Mouse (Mus musculus) liver, embryonic 12.5 days (tissue): ENCODE measurements around the gene Fermt2. TPM values are rescaled to one million over a fixed set of nuclear protein-coding genes. Genes with fewer than 3 reads are reported as not detected.
"Not testable (repeated sequence)": the region's sequence is repeated elsewhere in the genome, so short reads cannot be mapped to it uniquely, and the experiment has no call there.

Experiments
- ATAC-seq: fragments of 200-750 bp; cut with Nextera tagmentation; 2 replicates; pipeline ENCODE4 v1.8.0; 2017; ENCODE audit warnings: moderate number of reproducible peaks, mild to moderate bottlenecking, moderate library complexity
- H3K27ac ChIP-seq: fragments of 300-500 bp; sonication (generic); 2 replicates; pipeline ENCODE4 v1.5.1; 2016; ENCODE audit warnings: mild to moderate bottlenecking
- H3K27me3 ChIP-seq: fragments of 300-500 bp; sonication (generic); replicated peaks from 2 replicates; pipeline ENCODE4 v1.6.1; 2016; ENCODE audit warnings: mild to moderate bottlenecking, moderate library complexity
- H3K36me3 ChIP-seq: fragments of 300-500 bp; sonication (generic); 2 replicates; pipeline ENCODE4 v1.6.1; 2016; ENCODE audit warnings: mild to moderate bottlenecking, moderate library complexity
- H3K4me1 ChIP-seq: fragments of 300-500 bp; sonication (generic); 2 replicates; pipeline ENCODE4 v1.6.1; 2016
- H3K4me2 ChIP-seq: fragments of 300-500 bp; sonication (generic); 2 replicates; pipeline ENCODE4 v1.6.1; 2016; ENCODE audit warnings: mild to moderate bottlenecking, moderate library complexity
- H3K4me3 ChIP-seq: fragments of 300-500 bp; sonication (generic); 2 replicates; pipeline ENCODE4 v1.5.1; 2016; ENCODE audit warnings: mild to moderate bottlenecking, moderate library complexity
- H3K9ac ChIP-seq: fragments of 300-500 bp; sonication (generic); 2 replicates; pipeline ENCODE4 v1.6.1; 2016; ENCODE audit warnings: mild to moderate bottlenecking, moderate library complexity
- H3K9me3 ChIP-seq: fragments of 300-500 bp; sonication (generic); replicated peaks from 2 replicates; pipeline ENCODE4 v1.6.1; 2016; ENCODE audit warnings: mild to moderate bottlenecking, moderate library complexity
- WGBS: fragments of 180-500 bp; shearing (Covaris S2); methylation state at CpG from one replicate; pipeline ENCODE4 v1.1.7; 2016; ENCODE audit not compliant: insufficient replicate concordance; 5-methylcytosine and 5-hydroxymethylcytosine counted together
- polyA plus RNA-seq: library from polyadenylated mRNA; unstranded; fragments of >200 nt; fragmentation: Nextera tagmentation; extraction: Ambion mirVana; gene quantifications from 2 replicates; pipeline ENCODE4 v1.2.1, GENCODE M21; 2016

Gene Fermt2
- polyA plus RNA-seq, 1 experiment from 2014 or later: 37.3 TPM

DNA sequence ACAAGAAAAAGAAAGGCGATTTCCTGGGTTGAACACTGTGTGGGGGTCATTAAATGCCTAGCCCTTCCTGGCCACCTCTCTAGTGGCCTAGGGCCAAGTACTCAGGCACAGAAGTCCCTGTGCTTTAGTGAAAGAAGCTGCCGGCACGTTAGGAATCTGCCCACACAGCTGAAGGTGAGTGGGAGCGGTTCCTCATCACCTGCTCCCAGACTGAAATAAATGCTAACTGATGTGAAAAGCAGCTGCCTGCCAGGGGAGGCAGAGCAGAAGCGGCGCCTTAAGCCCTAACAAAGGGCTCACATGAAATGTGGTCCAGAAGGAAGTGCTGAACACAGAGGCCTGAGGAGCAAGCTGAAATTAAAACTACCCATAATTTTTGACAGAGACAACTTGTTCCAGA lies 22.9 kb downstream of the Fermt2 start:
- Histone ChIP-seq H3K4me1 (peaks cover 14% of the 10 kb centered on the region; the same call in 1 of the 2 replicates), H3K9ac (no peak overlapping the region), H3K27ac (no peak overlapping the region), H3K36me3 (0 out of 2 replicates have a peak, but pooled peaks cover 7% of the 10 kb centered on the region), H3K4me3 (no peak overlapping the region), H3K27me3 (no peaks in the 10 kb centered on the region), H3K4me2 (no peak overlapping the region), H3K9me3 (no peaks in the 10 kb centered on the region)
- ATAC-seq: no peak
- WGBS: 57% methylated on average over 6 of the region's 6 CpGs

GRCm38 (mm10) chr14:45506165-45506564 lies 23.8 kb downstream of the Fermt2 start:
- no peak overlapping the region for H3K4me3 ChIP-seq
- H3K36me3 ChIP-seq: 0 out of 2 replicates have a peak, but pooled peaks cover 7% of the 10 kb centered on the region
- no peak overlapping the region for H3K27ac ChIP-seq
- 72% methylated on average over 4 of the region's 4 CpGs for WGBS
- no peak overlapping the region for H3K4me2 ChIP-seq
- ATAC-seq: no peak
- no peak overlapping the region for H3K9ac ChIP-seq
- no peaks in the 10 kb centered on the region for H3K9me3 ChIP-seq
- H3K4me1 ChIP-seq: peaks cover 14% of the 10 kb centered on the region; the same call in 1 of the 2 replicates
- H3K27me3 ChIP-seq: no peaks in the 10 kb centered on the region

DNA sequence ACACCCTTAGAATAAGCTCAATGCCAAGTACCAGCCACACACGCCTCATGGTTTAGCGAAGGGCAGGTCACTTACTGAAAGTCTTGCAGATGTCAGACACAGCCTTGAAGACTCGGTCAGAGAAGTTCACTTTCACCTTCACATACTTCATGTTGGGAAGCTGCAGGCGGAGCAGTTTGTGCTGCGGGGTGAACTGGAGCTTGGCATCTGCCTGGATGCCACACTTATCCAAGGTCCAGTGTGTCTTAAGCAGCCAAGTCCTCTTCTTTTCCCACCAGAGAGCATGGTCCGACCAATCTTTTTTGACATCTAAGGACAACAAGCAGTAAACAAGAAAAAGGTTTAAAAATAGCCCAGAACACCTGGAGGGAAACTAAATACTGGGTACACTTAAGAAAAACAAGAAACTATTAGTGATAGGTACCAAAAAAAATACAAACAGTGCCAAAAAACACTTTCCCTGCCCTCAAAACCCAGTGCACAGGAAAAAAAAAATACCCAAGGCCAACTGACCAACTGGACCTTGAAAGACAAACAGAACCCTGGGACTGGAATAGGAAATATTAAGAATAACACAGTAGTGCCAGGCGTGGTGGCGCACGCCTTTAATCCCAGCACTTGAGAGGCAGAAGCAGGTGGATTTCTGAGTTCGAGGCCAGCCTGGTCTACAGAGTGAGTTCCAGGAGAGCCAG lies 25.4 kb downstream of the Fermt2 start:
- WGBS: 71% methylated on average over 10 of the region's 10 CpGs
- H3K4me1 ChIP-seq: peaks cover 14% of the 10 kb centered on the region; the same call in 1 of the 2 replicates
- H3K4me3 ChIP-seq: no peak overlapping the region
- no peak overlapping the region for H3K9ac ChIP-seq
- 0 out of 2 replicates have a peak, but pooled peaks cover 7% of the 10 kb centered on the region for H3K36me3 ChIP-seq
- H3K27me3 ChIP-seq: no peaks in the 10 kb centered on the region
- H3K27ac ChIP-seq: no peak overlapping the region
- H3K4me2 ChIP-seq: no peak overlapping the region
- ATAC-seq: no peak
- no peaks in the 10 kb centered on the region for H3K9me3 ChIP-seq

DNA sequence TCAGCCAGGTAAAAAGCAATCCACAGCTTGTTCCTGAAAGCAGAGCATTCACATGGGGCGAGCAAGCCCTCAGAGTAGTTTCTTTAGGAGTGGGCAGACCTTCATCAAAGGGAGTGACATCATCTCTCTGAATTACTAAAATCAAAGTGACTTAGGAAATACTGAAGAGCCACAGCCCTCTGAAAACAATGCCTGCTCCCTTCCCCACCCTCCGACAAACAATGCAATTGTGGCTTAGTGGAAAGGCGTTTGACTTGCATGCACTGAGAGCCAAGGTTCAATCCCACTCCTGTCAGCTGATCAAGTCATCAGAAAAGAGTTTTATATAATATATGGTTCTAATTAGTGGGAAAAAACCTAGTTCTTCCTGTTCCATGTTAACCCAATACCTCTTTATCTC lies 26.0 kb downstream of the Fermt2 start:
- 0 out of 2 replicates have a peak, but pooled peaks cover 7% of the 10 kb centered on the region for H3K36me3 ChIP-seq
- peaks cover 14% of the 10 kb centered on the region; the same call in 1 of the 2 replicates for H3K4me1 ChIP-seq
- H3K27ac ChIP-seq: no peak overlapping the region
- no peak overlapping the region for H3K4me2 ChIP-seq
- no peaks in the 10 kb centered on the region for H3K27me3 ChIP-seq
- H3K9ac ChIP-seq: no peak overlapping the region
- 50% methylated on average over 3 of the region's 3 CpGs for WGBS
- H3K9me3 ChIP-seq: no peaks in the 10 kb centered on the region
- ATAC-seq: no peak
- H3K4me3 ChIP-seq: no peak overlapping the region

DNA sequence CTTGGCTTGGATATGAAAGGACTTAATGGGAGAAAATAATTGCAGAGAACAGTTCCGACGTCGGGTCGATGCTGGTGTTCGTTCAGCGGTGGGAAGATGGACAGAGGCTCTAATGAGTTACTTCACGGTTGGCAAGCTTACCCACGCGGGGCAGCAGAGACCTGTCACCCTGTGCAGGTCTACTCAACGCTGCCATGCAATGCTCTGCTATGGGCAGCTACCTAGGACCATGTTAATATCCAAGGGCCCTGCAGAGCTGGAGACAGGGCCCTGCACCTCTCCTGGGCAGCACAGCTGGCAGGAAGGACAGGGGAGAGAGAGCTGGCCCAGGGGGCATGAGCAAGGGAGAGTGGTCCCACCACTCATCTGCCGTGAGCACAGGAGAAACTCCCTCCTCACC lies 29.9 kb downstream of the Fermt2 start:
- Histone ChIP-seq H3K4me2 (no peak overlapping the region), H3K27me3 (no peaks in the 10 kb centered on the region), H3K27ac (no peak overlapping the region), H3K4me1 (no peaks in the 10 kb centered on the region), H3K36me3 (peaks cover 19% of the 10 kb centered on the region; the same call in 1 of the 2 replicates), H3K9me3 (no peaks in the 10 kb centered on the region), H3K4me3 (no peak overlapping the region), H3K9ac (no peak overlapping the region)
- WGBS: 88% methylated on average over 11 of the region's 11 CpGs
- ATAC-seq: no peak

DNA sequence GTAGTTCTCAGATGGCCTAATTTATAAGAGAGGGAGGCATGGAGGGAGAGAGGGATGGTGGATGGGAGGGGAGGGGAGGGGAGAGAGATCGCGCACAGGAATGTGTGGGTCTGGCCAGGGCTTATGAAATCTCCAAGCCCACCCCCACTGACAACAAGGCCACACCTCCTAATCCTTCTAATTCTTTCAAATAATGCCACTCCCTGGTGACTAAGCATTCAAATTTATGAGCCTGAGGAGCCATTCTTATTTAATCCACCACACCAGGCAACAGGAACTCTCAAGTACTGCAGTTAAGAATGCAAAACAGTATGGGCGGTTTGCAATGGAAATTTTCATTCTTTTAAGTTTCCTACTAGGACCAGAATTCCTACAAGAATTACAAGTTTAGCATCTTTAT lies 32.8 kb downstream of the Fermt2 start:
- H3K36me3 ChIP-seq: peaks cover 19% of the 10 kb centered on the region; the same call in 1 of the 2 replicates
- no peak overlapping the region for H3K27ac ChIP-seq
- no peak overlapping the region for H3K4me2 ChIP-seq
- H3K9me3 ChIP-seq: no peaks in the 10 kb centered on the region; the same call in 1 of the 2 replicates
- H3K9ac ChIP-seq: no peak overlapping the region
- no peaks in the 10 kb centered on the region for H3K27me3 ChIP-seq
- no peak for ATAC-seq
- no peak overlapping the region for H3K4me3 ChIP-seq
- H3K4me1 ChIP-seq: no peaks in the 10 kb centered on the region
- WGBS: 81% methylated on average over 3 of the region's 3 CpGs

DNA sequence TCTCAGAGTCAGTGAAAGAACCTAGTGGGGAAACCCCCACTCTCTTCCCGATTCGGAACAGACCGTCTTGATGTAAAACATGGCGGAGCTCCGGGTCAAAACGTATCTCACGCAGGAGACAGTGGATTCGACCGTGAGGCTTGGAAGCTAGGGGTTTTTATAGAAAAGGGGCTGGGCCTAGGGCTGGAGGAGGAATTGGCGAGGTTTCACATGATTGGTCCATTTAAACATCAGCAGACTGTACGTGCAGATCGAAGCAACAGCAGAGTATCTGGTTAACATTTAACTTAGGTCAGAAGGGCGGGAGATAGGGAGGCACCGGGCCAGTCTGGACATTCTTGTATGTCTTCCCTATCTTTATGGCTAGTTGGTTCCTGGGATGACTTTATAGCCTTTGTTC lies 34.1 kb downstream of the Fermt2 start:
- peaks cover 19% of the 10 kb centered on the region; the same call in 1 of the 2 replicates for H3K36me3 ChIP-seq

DNA sequence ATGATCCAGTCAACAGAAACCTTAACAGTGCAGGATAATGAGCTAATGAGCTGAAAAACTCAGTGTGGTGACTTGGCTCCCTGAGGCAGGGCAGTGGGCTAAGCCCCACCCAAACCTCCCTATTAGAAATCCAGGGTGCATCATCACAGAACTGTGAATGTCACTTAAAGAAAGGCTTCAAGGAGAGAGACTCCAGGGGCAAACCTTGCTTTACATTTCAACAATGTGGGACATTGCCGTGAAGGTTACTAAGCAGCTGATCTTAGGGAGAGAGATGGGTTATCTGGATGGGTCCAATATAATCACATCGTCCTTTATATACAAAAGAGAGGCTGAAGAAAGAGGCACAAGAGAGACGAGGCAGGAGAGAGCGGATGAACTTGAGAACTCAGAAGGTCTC lies 36.0 kb downstream of the Fermt2 start:
- WGBS: 76% methylated on average over 4 of the region's 4 CpGs

More for the DNA sequence above, 34.1 kb downstream of the Fermt2 start:
- not testable (repeated sequence) for H3K9me3 ChIP-seq, H3K9ac ChIP-seq, ATAC-seq, H3K27me3 ChIP-seq, H3K4me1 ChIP-seq, H3K27ac ChIP-seq, H3K4me2 ChIP-seq, H3K4me3 ChIP-seq
- WGBS: 77% methylated on average over 14 of the region's 14 CpGs

DNA sequence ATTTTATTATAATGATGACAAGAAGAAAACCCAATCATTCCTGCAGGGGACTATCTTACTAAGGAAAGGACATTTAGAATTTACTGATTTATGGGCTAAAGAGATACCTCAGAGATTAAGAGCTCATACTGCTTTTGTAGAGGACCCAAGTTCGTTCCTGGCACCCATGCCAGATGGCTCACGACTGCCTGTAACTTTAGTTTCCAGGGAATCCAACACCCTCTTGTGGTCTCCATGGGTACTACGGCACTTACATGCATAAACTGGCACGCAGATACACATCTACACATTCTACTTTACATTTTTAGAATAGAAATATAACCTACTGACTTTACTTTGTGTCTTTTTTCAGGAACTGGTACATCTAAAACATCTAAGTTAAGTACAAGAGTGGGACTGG lies 37.2 kb downstream of the Fermt2 start:
- no peaks in the 10 kb centered on the region for H3K4me1 ChIP-seq
- H3K4me3 ChIP-seq: no peak overlapping the region
- no peak overlapping the region for H3K27ac ChIP-seq
- 85% methylated on average over 4 of the region's 4 CpGs for WGBS
- H3K9me3 ChIP-seq: no peaks in the 10 kb centered on the region; the same call in 1 of the 2 replicates
- H3K9ac ChIP-seq: no peak overlapping the region
- no peak overlapping the region for H3K4me2 ChIP-seq
- no peak for ATAC-seq
- peaks cover 8% of the 10 kb centered on the region; the same call in 1 of the 2 replicates for H3K36me3 ChIP-seq
- no peaks in the 10 kb centered on the region for H3K27me3 ChIP-seq

More for the DNA sequence above, 36.0 kb downstream of the Fermt2 start:
- Histone ChIP-seq H3K36me3 (peaks cover 19% of the 10 kb centered on the region; the same call in 1 of the 2 replicates), H3K27ac (no peak overlapping the region), H3K9me3 (no peaks in the 10 kb centered on the region; the same call in 1 of the 2 replicates), H3K4me3 (no peak overlapping the region), H3K27me3 (no peaks in the 10 kb centered on the region), H3K9ac (no peak overlapping the region), H3K4me1 (no peaks in the 10 kb centered on the region), H3K4me2 (no peak overlapping the region)
- no peak for ATAC-seq

DNA sequence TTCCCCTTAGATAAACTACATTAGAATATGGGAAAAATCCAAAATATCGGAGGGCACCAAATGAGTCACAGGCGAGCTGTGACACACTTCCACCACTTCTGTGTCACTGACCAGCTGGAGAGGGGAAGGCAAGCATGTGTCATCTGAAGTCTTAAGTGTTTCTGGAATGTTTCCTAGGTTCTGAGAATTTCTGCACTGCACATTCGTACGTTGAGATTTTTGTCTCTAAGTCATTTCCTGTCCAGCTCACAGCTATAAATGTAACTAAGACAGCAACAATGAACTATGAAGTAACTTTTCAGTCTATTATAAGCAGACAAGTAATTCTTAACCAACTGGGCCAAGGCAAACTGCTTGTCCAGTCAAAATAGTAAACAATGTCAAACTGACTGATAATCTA lies 37.9 kb downstream of the Fermt2 start:
- WGBS: 57% methylated on average over 4 of the region's 4 CpGs
- no peak overlapping the region for H3K4me3 ChIP-seq
- no peak overlapping the region for H3K27ac ChIP-seq
- no peak overlapping the region for H3K4me2 ChIP-seq
- 0 out of 2 replicates have a peak, but pooled peaks cover 9% of the 10 kb centered on the region for H3K36me3 ChIP-seq
- no peaks in the 10 kb centered on the region; the same call in 1 of the 2 replicates for H3K9me3 ChIP-seq
- ATAC-seq: no peak
- H3K27me3 ChIP-seq: no peaks in the 10 kb centered on the region
- H3K9ac ChIP-seq: no peak overlapping the region
- no peaks in the 10 kb centered on the region for H3K4me1 ChIP-seq

GRCm38 (mm10) chr14:45487201-45487600 lies 42.7 kb downstream of the Fermt2 start:
- not testable (repeated sequence) for H3K4me1 ChIP-seq, H3K27me3 ChIP-seq, H3K36me3 ChIP-seq, H3K27ac ChIP-seq, H3K4me2 ChIP-seq, ATAC-seq, H3K4me3 ChIP-seq, H3K9me3 ChIP-seq, H3K9ac ChIP-seq
- 59% methylated on average over 2 of the region's 2 CpGs for WGBS

DNA sequence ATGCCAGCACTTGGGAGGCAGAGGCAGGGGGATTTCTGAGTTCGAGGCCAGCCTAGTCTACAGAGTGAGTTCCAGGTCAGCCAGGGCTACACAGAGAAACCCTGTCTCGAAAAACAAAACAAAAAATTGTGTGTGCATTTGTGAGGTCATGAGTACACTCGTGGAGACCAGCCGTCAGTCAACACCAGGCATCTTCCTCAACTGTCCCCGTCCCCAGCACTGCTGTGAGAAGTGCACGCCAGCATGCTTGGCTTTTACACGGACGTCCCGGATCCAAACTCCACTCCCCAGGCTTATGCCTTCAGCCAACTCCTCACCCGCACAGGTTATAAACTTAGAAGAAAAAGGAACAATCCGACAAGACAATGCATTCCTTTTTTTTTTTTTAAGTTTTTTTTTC lies 46.6 kb downstream of the Fermt2 start:
- WGBS: 77% methylated on average over 11 of the region's 11 CpGs
- not testable (repeated sequence) for H3K9me3 ChIP-seq, H3K4me3 ChIP-seq, ATAC-seq, H3K27ac ChIP-seq, H3K4me1 ChIP-seq, H3K27me3 ChIP-seq, H3K9ac ChIP-seq, H3K4me2 ChIP-seq
- H3K36me3 ChIP-seq: peaks cover 23% of the 10 kb centered on the region
